28 mouse cellular contexts compared by ENCODE assay signal in genomic region chr12:4742183-4742582, GRCm38 (mm10). TPM values are rescaled to one million over a fixed set of nuclear protein-coding genes. Genes with fewer than 3 reads are reported as not detected.
A peak's percentile ranks its signal among the peaks of the same experiment; 100 is the strongest.
DNase-seq lines count a peak whose midpoint lies in the region; ATAC-seq and TF ChIP-seq lines count a peak whose summit lies in the region.
"Had no signal": no experiment of that assay in that cellular context is flagged by ENCODE, and none has a peak within 500 bp of the region (broad histone marks: within the 10 kb centered on the region; RNA-seq: fewer than 3 reads in every experiment).

No protein-coding gene starts in this region.

- no peak for ATAC-seq in kidney, postnatal 0 days (replicated peaks; ENCODE audit: low FRiP score, low read depth)
- ATAC-seq in megakaryocyte progenitor cell, adult 5-6 weeks (replicated peaks; ENCODE audit: poor library complexity), result 0 out of 2 replicates have a peak, but pooled peaks have one; percentile 46
- ATAC-seq: forebrain, embryonic 15.5 days; hindbrain, postnatal 0 days; intestine, embryonic 16.5 days had no signal

- H3K4me2 ChIP-seq in kidney, postnatal 0 days (ENCODE audit: low read length), result no peak overlapping the region
- H3K4me2 ChIP-seq: embryonic facial prominence, embryonic 13.5 days; forebrain, embryonic 15.5 days; heart, embryonic 15.5 days; liver, embryonic 15.5 days; midbrain, embryonic 12.5 days; neural tube, embryonic 13.5 days had no signal

- H3K27me3 ChIP-seq in kidney, postnatal 0 days (ENCODE audit: insufficient read depth, low read length), result no peaks in the 10 kb centered on the region
- H3K27me3 ChIP-seq: embryonic facial prominence, embryonic 13.5 days; forebrain, embryonic 15.5 days; heart, embryonic 15.5 days; liver, embryonic 15.5 days; megakaryocyte, embryonic 14.5 days; midbrain, embryonic 12.5 days; neural tube, embryonic 13.5 days had no signal

- H3K4me1 ChIP-seq in kidney, postnatal 0 days (replicated peaks; ENCODE audit: insufficient read depth, low read length), result no peaks in the 10 kb centered on the region
- H3K4me1 ChIP-seq: embryonic facial prominence, embryonic 13.5 days; forebrain, embryonic 15.5 days; heart, embryonic 10.5 days; heart, embryonic 15.5 days; liver, embryonic 15.5 days; megakaryocyte, embryonic 14.5 days; midbrain, embryonic 12.5 days; neural tube, embryonic 13.5 days had no signal

- no peak for DNase-seq in kidney, postnatal 0 days (ENCODE audit: low spot score)
- no peak for DNase-seq in kidney, postnatal 36 days
- peak; percentile 12 for DNase-seq in thymus, postnatal 4 days
- DNase-seq in thymus, adult 18-20 months, result no peak
- DNase-seq in gastrocnemius, postnatal 25 days, result no peak
- DNase-seq in adrenal gland, postnatal 14 days, result no peak
- DNase-seq: adrenal gland, postnatal 25 days; B cell, adult 2 months; cerebellum, adult 18-20 months; cerebellum, postnatal 10 days; kidney, adult 8-10 months; kidney, postnatal 10 days; left cerebral cortex, postnatal 4 days; lung, postnatal 36 days; thymus, postnatal 14 days had no signal

- peak; percentile 32; the same call in 1 of the 2 replicates for TF ChIP-seq CTCF in kidney, postnatal 0 days (IDR thresholded peaks at IDR 0.05; ENCODE audit: low read depth)

- H3K27ac ChIP-seq in kidney, postnatal 0 days, result no peak overlapping the region
- H3K27ac ChIP-seq: embryonic facial prominence, embryonic 13.5 days; forebrain, embryonic 10.5 days; forebrain, embryonic 15.5 days; heart, embryonic 10.5 days; heart, embryonic 15.5 days; hindbrain, postnatal 0 days; liver, embryonic 15.5 days; midbrain, embryonic 12.5 days; neural tube, embryonic 13.5 days had no signal

- WGBS in kidney, postnatal 0 days, result 96% methylated on average over 3 of the region's 3 CpGs

- H3K9me3 ChIP-seq in kidney, postnatal 0 days (replicated peaks; ENCODE audit: low read length), result no peaks in the 10 kb centered on the region
- H3K9me3 ChIP-seq: embryonic facial prominence, embryonic 13.5 days; forebrain, embryonic 10.5 days; forebrain, embryonic 15.5 days; G1E; heart, embryonic 10.5 days; heart, embryonic 15.5 days; liver, embryonic 15.5 days; megakaryocyte, embryonic 14.5 days; midbrain, embryonic 12.5 days; neural tube, embryonic 13.5 days had no signal

- H3K4me3 ChIP-seq in kidney, postnatal 0 days (replicated peaks; ENCODE audit: low read depth, low read length), result no peak overlapping the region
- H3K4me3 ChIP-seq: embryonic facial prominence, embryonic 13.5 days; forebrain, embryonic 10.5 days; forebrain, embryonic 15.5 days; heart, embryonic 10.5 days; heart, embryonic 15.5 days; liver, embryonic 15.5 days; megakaryocyte, embryonic 14.5 days; midbrain, embryonic 12.5 days; neural tube, embryonic 13.5 days had no signal

- H3K36me3 ChIP-seq in kidney, postnatal 0 days (ENCODE audit: insufficient read depth, low read length), result no peaks in the 10 kb centered on the region
- H3K36me3 ChIP-seq: embryonic facial prominence, embryonic 13.5 days; forebrain, embryonic 10.5 days; forebrain, embryonic 15.5 days; G1E; heart, embryonic 10.5 days; heart, embryonic 15.5 days; liver, embryonic 15.5 days; midbrain, embryonic 12.5 days; neural tube, embryonic 13.5 days had no signal

- no peak overlapping the region for H3K9ac ChIP-seq in kidney, postnatal 0 days (ENCODE audit: low read depth, low read length)
- H3K9ac ChIP-seq: embryonic facial prominence, embryonic 13.5 days; forebrain, embryonic 15.5 days; heart, embryonic 15.5 days; liver, embryonic 15.5 days; midbrain, embryonic 12.5 days; neural tube, embryonic 13.5 days had no signal

RNA-seq across cellular contexts. Expression of gene Fam228a, which starts 4.0 kb away (rescaled TPM):
- polyA plus RNA-seq in kidney, postnatal 0 days (2015; fragmentation: Nextera tagmentation; extraction: Ambion mirVana), result 0.12 and 0.18 TPM in 2 replicates
- total RNA-seq in megakaryocyte progenitor cell, adult 5-6 weeks (2015), result 0.05 and 0.30 TPM in 2 replicates
- total RNA-seq in megakaryocyte progenitor cell, adult 5-6 weeks (2017), result 1.2 TPM in 1 of 2 replicates, not detected in the other
- under 1 TPM; 0.11 to 0.18 TPM for total RNA-seq in gastrocnemius, postnatal 25 days (2021)
- total RNA-seq in adrenal gland, postnatal 14 days (2021), result 0.30 and 0.86 TPM in 2 replicates
- polyA plus RNA-seq: G1E had no signal

RNA-seq across cellular contexts. Expression of gene Pfn4, which starts 26.6 kb away (rescaled TPM):
- 4.2 and 5.2 TPM in 2 replicates for polyA plus RNA-seq in kidney, postnatal 0 days (2015; fragmentation: Nextera tagmentation; extraction: Ambion mirVana)
- 0.54 and 2.7 TPM in 2 replicates for total RNA-seq in megakaryocyte progenitor cell, adult 5-6 weeks (2015)
- not detected in 2 replicates for total RNA-seq in megakaryocyte progenitor cell, adult 5-6 weeks (2017)
- total RNA-seq in gastrocnemius, postnatal 25 days (2021), result 1 to 10 TPM; 1.4 TPM
- total RNA-seq in adrenal gland, postnatal 14 days (2021), result 2.0 and 3.8 TPM in 2 replicates
- polyA plus RNA-seq: G1E had no signal

RNA-seq across cellular contexts. Expression of gene Fam228b, which starts 26.9 kb away (rescaled TPM):
- polyA plus RNA-seq in kidney, postnatal 0 days (2015; fragmentation: Nextera tagmentation; extraction: Ambion mirVana), result 1.8 and 3.8 TPM in 2 replicates
- 0.76 and 3.9 TPM in 2 replicates for total RNA-seq in megakaryocyte progenitor cell, adult 5-6 weeks (2015)
- 1.2 and 7.4 TPM in 2 replicates for total RNA-seq in megakaryocyte progenitor cell, adult 5-6 weeks (2017)
- 1 to 10 TPM; 4.7 to 5.0 TPM for total RNA-seq in gastrocnemius, postnatal 25 days (2021)
- total RNA-seq in adrenal gland, postnatal 14 days (2021), result 7.9 and 10.2 TPM in 2 replicates
- polyA plus RNA-seq: G1E had no signal
